Mouse (Mus musculus) cerebellum, postnatal 25 days (tissue): Measurements from ENCODE around the gene Atxn1.

Experiments used
- DNase-seq, 2 experiments: peaks; one replicate each; pipeline ENCODE4 v3.0.0; 2021; ENCODE audit warnings: mixed read lengths in 2 of 2

The Atxn1 gene

DNA sequence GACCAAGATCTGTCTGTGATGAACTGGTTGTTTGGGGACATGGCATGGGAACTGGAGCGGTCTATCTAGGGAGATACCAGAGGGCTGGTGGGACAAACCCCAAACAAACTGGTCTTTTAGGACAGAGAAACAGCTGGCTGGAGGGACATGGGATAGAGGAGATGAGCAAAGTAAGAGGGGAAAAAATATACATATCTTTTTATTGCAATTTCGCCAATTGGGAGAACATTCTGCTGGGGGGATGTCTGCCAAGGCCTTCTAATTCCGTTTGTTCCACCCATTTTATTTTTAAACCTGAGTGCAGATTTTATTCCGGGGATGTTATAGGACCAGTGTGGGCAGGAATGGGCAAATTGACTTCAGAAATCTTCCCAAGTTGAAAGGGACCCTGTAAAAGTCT, 305.0 kb downstream of the Atxn1 start:
- no peak for DNase-seq

DNA sequence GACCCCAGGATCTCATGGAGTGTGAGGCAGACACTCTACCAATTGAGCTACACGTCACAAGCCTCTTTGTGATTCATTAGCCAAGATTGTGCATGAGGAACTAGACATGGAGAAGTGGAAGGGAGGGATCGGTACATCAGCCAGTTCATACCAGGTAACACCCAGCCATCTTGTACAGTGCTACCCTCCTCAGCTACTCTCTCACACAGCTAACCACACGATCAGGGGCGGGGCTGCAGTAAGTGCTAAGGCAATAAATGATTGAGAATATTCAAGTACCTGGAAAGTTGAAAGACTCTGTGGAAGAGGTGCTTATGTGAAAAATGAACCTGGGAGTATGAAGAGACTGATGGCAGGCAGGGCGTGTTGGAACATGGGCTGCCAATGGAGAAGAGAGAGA, 306.5 kb downstream of the Atxn1 start:
- no peak for DNase-seq

DNA sequence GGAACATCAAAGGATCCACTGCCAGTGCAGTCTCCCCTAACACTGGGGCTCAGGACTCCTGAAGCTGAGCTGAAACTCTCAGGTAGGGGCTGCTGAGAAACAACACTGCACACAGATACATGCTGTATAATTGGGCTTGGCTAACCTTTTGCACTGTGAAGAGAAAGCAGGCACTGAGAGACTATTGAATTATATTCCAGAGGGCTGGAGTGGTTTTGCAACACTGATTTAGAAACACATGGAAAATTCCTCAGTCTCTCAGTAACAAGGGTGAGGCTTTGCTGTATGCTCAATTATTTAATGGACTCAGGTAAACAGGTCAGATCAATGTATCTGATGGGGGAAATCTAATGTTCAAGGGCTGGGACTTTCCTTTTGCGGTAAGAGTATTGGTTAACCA, 307.6 kb downstream of the Atxn1 start:
- DNase-seq: no peak

DNA sequence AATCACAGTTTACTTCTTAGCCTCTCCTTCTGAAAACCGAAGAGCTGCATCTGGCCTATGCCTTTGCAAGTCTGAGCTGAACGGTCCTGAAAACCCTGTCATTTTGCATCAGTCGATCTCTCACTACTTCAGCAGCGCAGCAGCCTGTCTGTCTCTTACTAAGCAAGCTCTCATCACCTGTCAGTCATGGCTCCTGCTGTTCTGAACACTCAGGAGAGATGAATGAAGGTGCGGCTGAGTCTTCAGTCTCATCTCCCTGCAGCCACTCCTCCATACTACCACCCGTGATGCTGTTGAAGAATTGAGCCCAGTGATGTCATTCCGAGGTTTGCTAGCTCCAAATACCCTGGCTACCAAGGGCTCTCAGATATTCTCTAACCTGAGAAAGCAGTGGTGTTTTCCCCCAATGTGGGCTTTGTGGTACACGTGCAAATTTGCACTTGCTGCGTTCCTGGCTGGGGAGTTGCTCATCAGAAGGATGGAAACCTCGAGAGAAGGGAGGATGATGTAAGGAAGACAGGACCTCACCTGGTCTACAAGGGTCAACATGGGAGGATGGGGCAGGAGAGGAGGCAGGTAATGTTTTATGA, 313.1 kb downstream of the Atxn1 start:
- DNase-seq: no peak

GRCm38 (mm10) chr13:45649197-45649812, 315.5 kb downstream of the Atxn1 start:
- DNase-seq: no peak

DNA sequence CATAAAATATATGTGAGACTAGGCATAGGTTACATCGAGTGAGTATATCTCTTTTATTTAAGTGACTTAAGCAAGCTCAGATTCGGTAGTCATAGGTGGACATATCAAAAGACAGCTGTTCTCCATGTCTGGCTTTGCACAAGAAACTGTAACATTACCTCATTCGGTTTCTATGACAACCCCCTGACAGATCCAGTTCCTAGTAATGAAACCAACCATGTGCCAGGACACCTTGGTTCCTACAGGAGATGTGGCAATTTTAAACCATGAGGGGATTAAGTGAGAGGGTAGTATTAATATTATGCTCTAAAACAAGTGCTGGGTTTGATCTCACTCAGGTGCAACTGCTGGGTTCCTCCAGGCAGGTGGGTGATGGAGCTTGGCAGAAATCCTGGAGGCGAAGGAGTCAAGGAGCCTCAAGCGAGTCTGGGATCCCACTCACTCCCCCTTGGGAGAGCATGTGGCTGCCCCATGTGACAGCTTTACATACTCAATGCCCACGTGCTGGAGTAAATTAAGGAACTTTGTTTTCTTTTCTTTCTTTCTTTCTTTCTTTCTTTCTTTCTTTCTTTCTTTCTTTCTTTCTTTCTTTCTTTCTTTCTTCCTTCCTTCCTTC, 320.9 kb downstream of the Atxn1 start:
- DNase-seq: no peak

DNA sequence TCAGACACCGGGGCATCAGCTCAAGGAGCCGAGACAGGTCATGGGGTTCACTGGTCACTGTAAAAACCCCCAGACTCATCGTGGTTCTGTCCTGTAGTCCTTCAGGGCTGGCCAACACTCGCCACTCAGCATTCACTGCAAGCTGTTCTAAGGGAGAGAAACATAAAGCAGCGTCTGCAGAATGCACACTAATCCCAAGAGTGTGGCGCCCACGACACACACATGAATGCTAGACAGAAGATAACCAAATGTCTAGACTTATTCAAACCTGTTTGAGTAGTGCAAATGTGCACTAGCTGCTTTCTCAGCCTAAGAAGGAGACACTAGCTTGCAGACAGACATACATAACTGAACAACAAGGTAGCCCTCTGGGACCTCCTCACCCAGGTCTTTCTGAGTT, 321.9 kb downstream of the Atxn1 start:
- DNase-seq: no peak

DNA sequence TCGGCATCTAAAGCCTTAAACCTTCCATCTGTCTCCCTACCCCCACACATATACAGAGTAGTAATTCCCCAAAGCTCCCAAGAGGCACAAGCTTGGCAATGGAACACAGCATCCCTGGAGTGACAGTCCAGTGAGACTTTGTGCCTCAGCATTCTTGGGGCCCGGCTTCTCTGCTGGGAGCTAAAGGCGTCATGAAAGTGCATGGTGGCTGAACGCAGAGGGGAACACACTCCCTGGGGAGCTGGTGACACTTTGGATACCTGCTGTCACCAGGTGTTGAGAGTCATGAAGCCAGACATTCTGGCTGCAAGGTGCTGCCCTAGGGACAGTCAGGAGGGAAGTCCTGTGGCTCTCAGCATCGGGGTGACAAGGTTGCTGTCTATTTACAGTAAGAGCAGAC, 324.4 kb downstream of the Atxn1 start:
- no peak for DNase-seq

DNA sequence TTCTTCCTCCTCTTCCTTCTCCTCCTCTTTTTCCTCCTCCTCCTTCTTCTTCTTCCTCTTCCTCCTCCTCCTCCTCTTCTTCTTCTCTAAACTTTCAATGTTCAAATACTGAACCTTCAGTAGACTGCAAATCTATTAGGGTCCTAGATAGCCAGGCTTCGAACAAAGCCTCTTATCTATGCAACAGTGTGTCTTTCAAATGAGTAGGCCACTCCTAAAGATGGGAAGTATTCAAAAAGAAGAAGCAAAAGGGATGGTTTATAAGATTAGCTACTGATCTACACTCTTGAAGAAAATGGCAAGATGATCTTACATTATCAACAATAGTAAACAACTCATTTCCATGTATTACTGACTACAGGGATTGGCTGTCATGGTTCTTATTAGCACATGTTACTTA, 326.5 kb downstream of the Atxn1 start:
- no peak for DNase-seq

DNA sequence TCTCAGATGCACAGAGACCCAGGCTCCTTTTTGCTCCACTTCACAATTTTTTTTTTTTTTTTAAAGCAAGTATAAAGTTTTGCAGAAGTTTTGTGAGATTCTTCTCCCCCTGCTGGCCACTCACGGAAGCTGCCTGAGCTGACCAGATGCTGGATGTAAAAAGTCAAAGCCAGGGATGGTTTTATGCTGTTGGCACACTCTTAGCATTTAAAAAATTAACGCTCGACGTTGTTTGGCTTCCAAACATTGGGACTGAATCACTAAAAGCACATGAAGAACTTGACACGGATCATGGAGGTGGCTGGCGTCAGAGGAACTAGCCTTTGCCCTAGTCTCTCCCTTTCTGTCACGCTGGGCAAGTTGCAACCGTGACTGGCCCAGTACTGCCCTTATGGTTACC, 327.5 kb downstream of the Atxn1 start:
- DNase-seq: peak; percentile 17 to 52

DNA sequence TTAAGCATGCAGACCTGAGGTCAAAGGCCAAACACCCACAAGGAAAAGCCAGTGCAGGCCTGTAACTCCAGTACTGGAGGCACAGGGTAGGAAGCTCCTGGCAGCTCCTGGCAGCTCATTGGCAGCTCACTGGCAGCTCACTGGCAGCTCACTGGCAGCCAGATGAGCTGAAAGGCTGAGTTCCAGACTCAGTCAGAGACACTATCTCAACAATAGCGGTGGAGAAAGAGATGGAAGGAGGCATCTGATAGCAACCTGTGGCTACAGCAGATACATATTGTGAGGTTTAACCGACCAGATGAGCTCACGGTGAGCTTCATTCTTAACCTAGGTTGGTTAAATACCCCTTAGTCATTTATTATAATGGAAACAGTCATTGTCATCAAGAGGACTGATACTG, 328.4 kb downstream of the Atxn1 start:
- peak; percentile 22 to 32 for DNase-seq

DNA sequence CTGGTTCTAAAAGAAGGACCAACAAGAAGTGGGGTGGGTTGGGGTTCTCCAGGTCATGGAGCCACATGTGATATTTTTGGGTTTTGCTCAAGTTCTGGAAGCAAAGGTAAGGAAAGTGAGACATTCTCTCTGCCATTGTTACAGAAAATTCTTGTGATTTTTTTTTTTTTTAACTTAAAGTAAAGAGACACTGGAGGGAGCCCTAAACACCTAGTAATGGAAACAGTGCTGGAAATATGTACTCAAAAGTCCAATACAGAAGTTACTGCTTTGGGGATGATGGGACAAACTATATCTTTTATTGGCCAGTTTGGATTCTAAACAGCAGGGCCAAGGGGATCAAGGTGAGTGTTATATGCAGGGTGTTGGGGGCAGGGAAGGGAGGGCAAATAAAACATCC, 330.9 kb downstream of the Atxn1 start:
- no peak for DNase-seq

GRCm38 (mm10) chr13:45632133-45632532, 332.7 kb downstream of the Atxn1 start:
- DNase-seq: peak in 1 of 2 experiments; percentile 36

DNA sequence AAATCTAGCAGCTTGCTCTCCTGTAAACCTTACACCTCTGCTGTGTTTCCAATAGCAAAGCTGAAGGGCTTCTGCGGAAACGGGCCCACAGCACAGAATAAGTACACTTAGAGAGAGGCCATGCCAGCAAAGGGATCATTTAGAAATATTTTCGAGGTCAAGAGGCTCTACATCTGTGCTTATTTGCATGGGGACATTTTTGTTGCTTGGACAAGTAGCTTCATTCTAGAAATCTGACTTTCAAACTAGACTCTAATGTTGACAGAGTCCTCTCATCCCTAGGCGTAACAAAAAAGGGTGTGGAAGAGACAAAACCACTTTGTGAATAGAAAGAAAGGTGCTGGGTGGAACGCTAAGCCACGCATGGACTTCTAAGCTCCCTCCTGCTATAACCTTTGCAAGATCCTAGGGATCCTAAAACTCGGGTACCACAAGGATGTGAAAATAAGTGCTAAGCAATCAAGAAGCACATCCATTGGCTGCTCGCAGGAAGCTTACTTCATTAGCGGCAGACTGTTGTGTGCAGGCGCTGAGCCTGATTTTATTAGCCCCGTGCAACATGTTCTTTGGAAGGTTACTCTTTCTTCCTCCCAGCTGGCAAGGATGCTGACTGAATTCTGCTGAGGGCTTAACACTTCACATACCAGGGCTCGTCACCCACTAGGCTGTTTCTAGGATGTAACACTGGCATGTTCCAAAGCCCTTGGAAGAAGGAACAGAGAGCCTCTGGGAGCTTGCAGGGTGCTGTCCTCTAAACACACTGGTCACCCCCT, 334.1 kb downstream of the Atxn1 start:
- DNase-seq: no peak

DNA sequence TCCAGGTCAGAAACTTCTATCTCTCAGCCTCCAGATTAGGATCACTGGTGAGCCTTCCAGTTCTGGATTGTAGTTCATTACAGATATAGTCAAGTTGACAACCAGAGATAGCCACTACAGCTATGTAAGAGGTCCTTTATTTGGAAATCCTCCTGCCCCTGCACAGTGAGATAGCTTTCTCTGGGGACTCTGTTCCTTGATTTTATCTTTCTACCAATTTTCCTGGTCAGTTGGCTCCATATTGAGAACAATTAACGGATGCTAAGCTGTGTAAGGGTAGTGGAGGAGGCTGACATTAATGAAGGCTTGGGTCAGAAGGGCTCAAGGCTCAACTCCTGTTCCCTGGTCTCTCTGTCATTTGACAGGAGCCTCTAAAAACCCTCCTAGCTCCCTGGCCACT, 335.1 kb downstream of the Atxn1 start:
- DNase-seq: no peak

- no peak for DNase-seq
Measured at GRCm38 (mm10) chr13:45628341-45628740, 336.5 kb downstream of the Atxn1 start.

- no peak for DNase-seq
Measured at GRCm38 (mm10) chr13:45627206-45627751, 337.5 kb downstream of the Atxn1 start.

DNA sequence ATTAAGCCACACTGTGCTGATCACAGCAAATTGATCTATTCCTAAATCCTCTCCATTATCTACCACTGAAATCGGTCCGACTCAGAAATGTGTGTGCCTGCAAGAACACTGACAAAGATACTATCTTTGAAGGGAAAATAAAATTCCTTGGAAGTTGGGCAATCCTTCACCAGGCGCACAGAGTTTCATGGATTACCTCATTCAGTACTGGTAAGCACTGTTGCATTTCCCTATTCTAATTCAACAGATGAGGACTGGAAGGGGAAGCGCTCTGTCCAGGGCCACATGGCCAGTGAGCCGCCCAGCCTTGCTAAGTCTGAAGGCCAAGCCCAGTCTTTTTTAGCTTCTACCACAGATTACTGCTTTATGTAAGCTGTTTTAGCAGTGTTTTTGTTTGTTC, 339.1 kb downstream of the Atxn1 start:
- no peak for DNase-seq

- no peak for DNase-seq
Measured at GRCm38 (mm10) chr13:45623846-45624245, 341.0 kb downstream of the Atxn1 start.

- DNase-seq: peak; percentile 25 to 57
Measured at GRCm38 (mm10) chr13:45622871-45623546, 341.8 kb downstream of the Atxn1 start.

GRCm38 (mm10) chr13:45620687-45621086, 344.1 kb downstream of the Atxn1 start:
- DNase-seq: no peak

DNA sequence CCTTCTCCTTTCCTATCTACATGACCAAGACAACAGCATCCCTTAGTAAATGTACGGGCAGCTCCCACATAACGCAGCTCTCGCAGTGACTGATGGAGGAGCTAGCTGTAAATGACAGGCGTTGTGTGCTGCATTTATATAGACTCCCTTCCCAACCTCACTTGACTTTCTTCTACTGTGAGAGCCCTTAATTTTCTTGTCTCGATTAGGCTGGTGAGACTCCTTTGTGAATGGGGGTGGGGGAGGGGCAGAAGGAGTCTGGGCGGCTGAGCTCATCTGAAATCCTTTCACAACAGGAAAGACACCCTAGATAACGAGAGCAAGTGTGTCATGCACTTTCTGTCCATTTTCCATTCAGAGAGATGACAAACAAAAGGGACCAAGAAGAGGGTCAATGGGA, 344.5 kb downstream of the Atxn1 start:
- DNase-seq: no peak

DNA sequence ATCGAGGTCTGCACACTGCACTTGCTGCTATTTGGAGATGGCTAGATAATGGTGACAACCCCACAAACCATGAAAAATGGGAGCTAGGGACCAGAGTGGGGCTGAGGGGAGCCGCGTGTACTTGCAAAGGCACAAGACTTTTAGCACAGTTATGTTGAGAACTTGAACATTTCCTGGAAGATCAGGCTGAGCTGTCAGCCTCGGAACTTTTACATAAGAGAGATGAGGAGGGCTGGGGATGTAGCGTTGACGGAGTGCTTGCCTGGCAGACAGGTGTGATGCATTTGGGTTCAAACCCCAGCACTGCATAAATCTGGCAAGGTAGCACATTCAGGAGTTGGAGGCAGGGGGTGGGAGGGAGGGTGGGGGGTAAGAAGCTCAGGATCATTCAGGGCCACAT, 346.8 kb downstream of the Atxn1 start:
- DNase-seq: no peak
